Mouse (Mus musculus) embryonic facial prominence, embryonic 14.5 days (tissue): ENCODE measurements at regions not wholly inside any gene's neighbourhood (a gene's known extent, or its start where the extent isn't known, plus 50 kb on each side); places are given as distances from the start of the nearest gene placed in this dataset.

Source experiments
- ATAC-seq: fragments of 200-750 bp; cut with Nextera tagmentation; 2 replicates; pipeline ENCODE4 v1.8.0; 2017; ENCODE audit warnings: low read depth, moderate number of reproducible peaks, moderate TSS enrichment
- DNase-seq: peaks from one replicate; pipeline ENCODE4 v3.0.0-alpha.2; 2015; ENCODE audit warnings: low spot score
- H3K27ac ChIP-seq: fragments of 300-500 bp; sonication (generic); replicated peaks from 2 replicates; pipeline ENCODE4 v1.5.1; 2014; ENCODE audit warnings: low read depth, mild to moderate bottlenecking, low read length, moderate library complexity
- H3K27me3 ChIP-seq: fragments of 300-500 bp; sonication (generic); replicated peaks from 2 replicates; pipeline ENCODE4 v1.6.1; 2014; ENCODE audit warnings: low read length; ENCODE audit not compliant: control insufficient read depth, insufficient read depth
- H3K36me3 ChIP-seq: fragments of 300-500 bp; sonication (generic); 2 replicates; pipeline ENCODE4 v1.6.1; 2014; ENCODE audit warnings: low read length, mixed read lengths; ENCODE audit not compliant: control insufficient read depth, insufficient read depth
- H3K4me1 ChIP-seq: fragments of 300-500 bp; sonication (generic); 2 replicates; pipeline ENCODE4 v1.6.1; 2014; ENCODE audit warnings: antibody characterized with exemption, low read length; ENCODE audit not compliant: control insufficient read depth, insufficient read depth
- H3K4me2 ChIP-seq: fragments of 300-500 bp; sonication (generic); 2 replicates; pipeline ENCODE4 v1.6.1; 2014; ENCODE audit warnings: low read depth, mild to moderate bottlenecking, low read length, moderate library complexity, mixed read lengths
- H3K4me3 ChIP-seq: fragments of 300-500 bp; sonication (generic); 2 replicates; pipeline ENCODE4 v1.5.1; 2014; ENCODE audit warnings: low read depth, mild to moderate bottlenecking, low read length
- H3K9ac ChIP-seq: fragments of 300-500 bp; sonication (generic); 2 replicates; pipeline ENCODE4 v1.6.1; 2014; ENCODE audit warnings: low read depth, mild to moderate bottlenecking, low read length, moderate library complexity, mixed read lengths
- H3K9me3 ChIP-seq: fragments of 300-500 bp; sonication (generic); 2 replicates; pipeline ENCODE4 v1.6.1; 2016; ENCODE audit warnings: low read length; ENCODE audit not compliant: control insufficient read depth
- WGBS: fragments of 180-500 bp; shearing (Covaris S2); extraction: QIAGEN DNeasy Blood & Tissue Kit; methylation state at CpG from one replicate; pipeline ENCODE4 v1.1.7; 2014; 5-methylcytosine and 5-hydroxymethylcytosine counted together

- WGBS = 51% methylated on average over 5 of the region's 5 CpGs
- H3K4me2 ChIP-seq = no peak overlapping the region
Observed at GRCm38 (mm10) chr14:25207422-25207821, 251.6 kb upstream of the Zmiz1 start.

DNA sequence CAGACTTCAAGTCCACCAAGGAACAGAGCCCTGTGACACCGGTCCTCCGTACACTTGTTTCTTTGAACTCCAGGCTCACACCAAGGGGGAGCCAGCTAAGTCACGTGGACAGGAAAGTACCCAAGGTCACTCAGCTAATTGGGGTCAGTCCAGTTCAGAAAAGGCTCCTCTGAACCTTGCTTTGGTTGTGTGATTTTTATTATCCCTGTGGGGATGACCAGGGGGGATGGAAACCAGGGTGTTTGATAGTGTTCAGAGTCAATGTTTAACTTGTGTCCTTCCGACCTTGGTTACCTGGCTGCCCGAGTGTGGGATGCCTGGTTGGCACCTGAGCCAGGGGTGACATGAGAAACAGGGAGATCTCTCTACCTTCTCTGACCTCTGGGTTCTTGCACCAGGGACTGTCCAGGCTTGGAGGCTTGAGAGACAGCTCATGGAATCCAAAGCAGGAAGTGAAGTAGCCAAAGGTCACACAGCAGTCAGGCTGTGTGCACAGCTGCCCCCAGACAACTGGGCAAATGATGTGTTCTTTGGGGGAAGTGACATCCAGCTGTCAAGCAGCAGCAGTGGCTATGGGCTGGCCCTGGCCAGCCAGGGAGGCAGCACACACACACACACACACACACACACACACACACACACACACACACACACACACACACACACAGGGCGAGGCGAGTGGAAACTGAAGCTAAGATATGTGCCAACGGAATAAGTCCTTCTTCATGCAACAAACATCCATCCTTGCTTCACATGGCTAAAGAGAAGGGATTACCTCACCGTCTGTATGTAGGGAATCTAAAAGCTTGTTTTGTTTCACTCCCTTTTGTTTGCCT is 250.5 kb upstream of the Zmiz1 start:
- ATAC-seq = no peak
- 46% methylated on average over 8 of the region's 9 CpGs for WGBS
- no peak for DNase-seq

More at GRCm38 (mm10) chr14:25207422-25207821, 251.6 kb upstream of the Zmiz1 start:
- ATAC-seq (no peak), DNase-seq (no peak)
- Histone ChIP-seq H3K9ac (no peak overlapping the region), H3K4me3 (no peak overlapping the region), H3K27me3 (no peaks in the 10 kb centered on the region), H3K4me1 (peaks cover 19% of the 10 kb centered on the region), H3K27ac (peak overlapping the region; percentile 45; the same call in 1 of the 2 replicates), H3K9me3 (no peaks in the 10 kb centered on the region), H3K36me3 (no peaks in the 10 kb centered on the region)

GRCm38 (mm10) chr14:25213056-25213455 is 245.9 kb upstream of the Zmiz1 start:
- no peak for ATAC-seq
- H3K4me1 ChIP-seq = 0 out of 2 replicates have a peak, but pooled peaks cover 9% of the 10 kb centered on the region
- H3K4me3 ChIP-seq = no peak overlapping the region
- H3K9ac ChIP-seq = no peak overlapping the region
- no peak overlapping the region for H3K27ac ChIP-seq
- H3K36me3 ChIP-seq = no peaks in the 10 kb centered on the region
- no peaks in the 10 kb centered on the region for H3K27me3 ChIP-seq
- no peak for DNase-seq
- 64% methylated on average over 6 of the region's 6 CpGs for WGBS
- H3K9me3 ChIP-seq = no peaks in the 10 kb centered on the region
- H3K4me2 ChIP-seq = no peak overlapping the region

More for the DNA sequence above, 250.5 kb upstream of the Zmiz1 start:
- Histone ChIP-seq H3K9ac (no peak overlapping the region), H3K27me3 (no peaks in the 10 kb centered on the region), H3K36me3 (no peaks in the 10 kb centered on the region), H3K4me2 (no peak overlapping the region), H3K9me3 (no peaks in the 10 kb centered on the region), H3K27ac (no peak overlapping the region), H3K4me3 (no peak overlapping the region), H3K4me1 (peaks cover 19% of the 10 kb centered on the region)

DNA sequence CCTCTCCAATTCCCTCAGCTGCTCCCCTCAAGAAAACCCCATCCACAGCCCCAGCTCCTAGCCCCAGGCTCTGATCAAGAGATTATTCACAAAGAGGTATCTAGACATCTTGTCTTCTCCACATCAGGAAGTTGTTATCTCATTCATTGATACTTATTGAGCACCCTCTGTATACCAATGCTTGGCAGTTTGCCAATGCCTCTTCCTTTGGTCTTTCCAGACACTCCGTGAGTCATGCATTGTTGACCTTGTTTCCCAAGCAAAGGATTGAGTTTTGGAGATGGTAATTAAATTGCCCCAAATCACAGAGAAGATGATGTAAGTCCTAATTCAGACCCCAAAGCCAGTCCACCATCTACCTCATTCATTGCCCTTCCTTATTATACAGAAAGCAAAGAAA is 235.9 kb upstream of the Zmiz1 start:
- H3K27me3 ChIP-seq = no peaks in the 10 kb centered on the region
- H3K9me3 ChIP-seq = no peaks in the 10 kb centered on the region
- 59% methylated on average over 1 of the region's 1 CpGs for WGBS
- ATAC-seq (no peak), DNase-seq (no peak)
- H3K27ac ChIP-seq = no peak overlapping the region
- no peak overlapping the region for H3K4me3 ChIP-seq
- peaks cover 28% of the 10 kb centered on the region for H3K4me1 ChIP-seq
- no peaks in the 10 kb centered on the region for H3K36me3 ChIP-seq
- H3K9ac ChIP-seq = no peak overlapping the region
- H3K4me2 ChIP-seq = no peak overlapping the region

DNA sequence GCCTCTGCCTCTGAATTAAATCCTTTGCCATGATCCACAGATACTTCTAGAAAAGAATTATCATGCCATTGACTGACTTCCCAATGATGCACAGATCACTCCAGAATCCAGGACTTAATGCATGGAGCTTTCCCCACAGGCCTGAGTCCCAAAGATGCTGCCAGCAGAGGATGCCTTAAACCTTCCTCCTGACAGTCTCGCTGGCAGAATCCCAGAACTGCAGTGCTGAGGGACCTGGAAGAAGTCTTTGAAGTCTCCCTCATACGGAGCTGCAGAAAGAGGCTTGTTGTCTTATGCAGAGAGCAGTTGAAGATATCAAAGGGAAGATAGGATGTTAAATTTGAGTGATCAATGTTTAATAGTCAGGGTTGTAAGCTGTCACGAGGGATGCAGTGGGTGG is 233.8 kb upstream of the Zmiz1 start:
- DNase-seq = peak; percentile 24
- H3K4me1 ChIP-seq = peaks cover 46% of the 10 kb centered on the region
- H3K9ac ChIP-seq = no peak overlapping the region
- WGBS = 35% methylated on average over 3 of the region's 3 CpGs
- no peaks in the 10 kb centered on the region for H3K9me3 ChIP-seq
- no peak overlapping the region for H3K4me3 ChIP-seq
- H3K36me3 ChIP-seq = no peaks in the 10 kb centered on the region
- no peak for ATAC-seq
- H3K27ac ChIP-seq = peak overlapping the region; percentile 85
- no peaks in the 10 kb centered on the region for H3K27me3 ChIP-seq
- H3K4me2 ChIP-seq = no peak overlapping the region

- ATAC-seq (peak; percentile 93), DNase-seq (peak; percentile 97)
- no peaks in the 10 kb centered on the region for H3K36me3 ChIP-seq
- H3K4me3 ChIP-seq = no peak overlapping the region
- H3K4me1 ChIP-seq = peaks cover 46% of the 10 kb centered on the region
- no peaks in the 10 kb centered on the region for H3K9me3 ChIP-seq
- WGBS = 5% methylated on average over 11 of the region's 11 CpGs
- peak overlapping the region; percentile 85 for H3K27ac ChIP-seq
- peak overlapping the region; percentile 36 for H3K4me2 ChIP-seq
- peak overlapping the region; percentile 52 for H3K9ac ChIP-seq
- no peaks in the 10 kb centered on the region for H3K27me3 ChIP-seq
Observed at GRCm38 (mm10) chr14:25226155-25226839, 232.7 kb upstream of the Zmiz1 start.

GRCm38 (mm10) chr14:25226840-25227506 is 232.0 kb upstream of the Zmiz1 start:
- Histone ChIP-seq H3K36me3 (no peaks in the 10 kb centered on the region), H3K4me1 (peaks cover 46% of the 10 kb centered on the region), H3K27me3 (no peaks in the 10 kb centered on the region), H3K4me3 (no peak overlapping the region), H3K9me3 (no peaks in the 10 kb centered on the region), H3K9ac (peak overlapping the region; percentile 52; the same call in 1 of the 2 replicates), H3K27ac (peak overlapping the region; percentile 85), H3K4me2 (peak overlapping the region; percentile 36)
- DNase-seq (peak; percentile 33), ATAC-seq (0 out of 2 replicates have a peak, but pooled peaks have one; percentile 4)
- 29% methylated on average over 7 of the region's 7 CpGs for WGBS

GRCm38 (mm10) chr14:25228321-25229047 is 230.5 kb upstream of the Zmiz1 start:
- H3K9ac ChIP-seq = peak overlapping the region; percentile 14; the same call in 1 of the 2 replicates
- no peak for ATAC-seq
- 58% methylated on average over 13 of the region's 13 CpGs for WGBS

More at GRCm38 (mm10) chr14:25228321-25229047, 230.5 kb upstream of the Zmiz1 start:
- Histone ChIP-seq H3K27ac (peak overlapping the region; percentile 50), H3K4me3 (no peak overlapping the region), H3K36me3 (no peaks in the 10 kb centered on the region), H3K9me3 (no peaks in the 10 kb centered on the region), H3K4me2 (no peak overlapping the region), H3K4me1 (peaks cover 46% of the 10 kb centered on the region), H3K27me3 (no peaks in the 10 kb centered on the region)
- peak; percentile 24 for DNase-seq
